Mouse (Mus musculus) neural tube, embryonic 11.5 days (tissue): ENCODE data around the gene Syp. TPM values are rescaled to one million over a fixed set of nuclear protein-coding genes. Genes with fewer than 3 reads are reported as not detected.

Source experiments
- ATAC-seq: fragments of 200-750 bp; cut with Nextera tagmentation; 2 replicates; pipeline ENCODE4 v1.8.0; 2017; ENCODE audit warnings: moderate number of reproducible peaks, mild to moderate bottlenecking, moderate TSS enrichment, moderate library complexity; ENCODE audit not compliant: insufficient read depth, low FRiP score, low TSS enrichment
- DNase-seq: peaks from one replicate; pipeline ENCODE4 v3.0.0-alpha.2; 2015; ENCODE audit warnings: low spot score
- H3K27ac ChIP-seq: fragments of 300-500 bp; sonication (generic); 2 replicates; pipeline ENCODE4 v1.5.1; 2014; ENCODE audit warnings: low read depth, mild to moderate bottlenecking, low read length
- H3K27me3 ChIP-seq: fragments of 300-500 bp; sonication (generic); 2 replicates; pipeline ENCODE4 v1.6.1; 2014; ENCODE audit warnings: mild to moderate bottlenecking, low read length, mixed read lengths; ENCODE audit not compliant: control insufficient read depth, insufficient read depth
- H3K36me3 ChIP-seq: fragments of 300-500 bp; sonication (generic); 2 replicates; pipeline ENCODE4 v1.6.1; 2014; ENCODE audit warnings: mild to moderate bottlenecking, low read length, moderate library complexity, mixed read lengths; ENCODE audit not compliant: control insufficient read depth, insufficient read depth
- H3K4me1 ChIP-seq: fragments of 300-500 bp; sonication (generic); 2 replicates; pipeline ENCODE4 v1.6.1; 2014; ENCODE audit warnings: low read length, mixed read lengths; ENCODE audit not compliant: control insufficient read depth, insufficient read depth
- H3K4me2 ChIP-seq: fragments of 300-500 bp; sonication (generic); 2 replicates; pipeline ENCODE4 v1.6.1; 2014; ENCODE audit warnings: low read depth, mild to moderate bottlenecking, moderate library complexity
- H3K4me3 ChIP-seq: fragments of 300-500 bp; sonication (generic); 2 replicates; pipeline ENCODE4 v1.5.1; 2014; ENCODE audit warnings: low read depth, low read length
- H3K9ac ChIP-seq: fragments of 300-500 bp; sonication (generic); 2 replicates; pipeline ENCODE4 v1.6.1; 2014; ENCODE audit warnings: mild to moderate bottlenecking, low read length
- H3K9me3 ChIP-seq: fragments of 300-500 bp; sonication (generic); 2 replicates; pipeline ENCODE4 v1.6.1; 2016; ENCODE audit warnings: low read length; ENCODE audit not compliant: control insufficient read depth
- WGBS: fragments of 180-500 bp; shearing (Covaris S2); extraction: QIAGEN DNeasy Blood & Tissue Kit; methylation state at CpG from one replicate; pipeline ENCODE4 v1.1.7; 2014; 5-methylcytosine and 5-hydroxymethylcytosine counted together
- polyA plus RNA-seq: library from polyadenylated mRNA; unstranded; fragments of >200 nt; fragmentation: Nextera tagmentation; extraction: Ambion mirVana; gene quantifications from 2 replicates; pipeline ENCODE4 v1.2.1, GENCODE M21; 2014

Gene Syp
- polyA plus RNA-seq: 15.5 and 18.6 TPM in 2 replicates

GRCm38 (mm10) chrX:7638401-7639091 is at the start of gene Syp:
Syp (plus strand) TSS chrX:7638471.
- H3K27me3 ChIP-seq: no peaks in the 10 kb centered on the region
- no peaks in the 10 kb centered on the region for H3K36me3 ChIP-seq
- H3K4me3 ChIP-seq: peak within 1 kb of the TSS; percentile 39
- H3K4me2 ChIP-seq: peak within 1 kb of the TSS; percentile 41
- H3K4me1 ChIP-seq: no peaks in the 10 kb centered on the region
- H3K9me3 ChIP-seq: no peaks in the 10 kb centered on the region
- ATAC-seq (peak; percentile 81), DNase-seq (peak; percentile 86)
- 20% methylated on average over 42 of the region's 42 CpGs for WGBS
- H3K27ac ChIP-seq: no peak within 1 kb of the TSS
- H3K9ac ChIP-seq: peak within 1 kb of the TSS; percentile 50

GRCm38 (mm10) chrX:7595371-7595770 is 42.9 kb upstream of the Syp start:
- Histone ChIP-seq H3K9ac (no peak overlapping the region), H3K27me3 (no peaks in the 10 kb centered on the region), H3K36me3 (no peaks in the 10 kb centered on the region), H3K4me1 (no peaks in the 10 kb centered on the region), H3K9me3 (no peaks in the 10 kb centered on the region), H3K4me2 (no peak overlapping the region), H3K27ac (no peak overlapping the region), H3K4me3 (no peak overlapping the region)
- DNase-seq (no peak), ATAC-seq (no peak)
- 94% methylated on average over 9 of the region's 9 CpGs for WGBS

GRCm38 (mm10) chrX:7604004-7604403 is 34.3 kb upstream of the Syp start:
- Histone ChIP-seq H3K27ac (no peak overlapping the region), H3K4me3 (no peak overlapping the region), H3K4me1 (no peaks in the 10 kb centered on the region), H3K36me3 (no peaks in the 10 kb centered on the region), H3K9ac (no peak overlapping the region), H3K9me3 (no peaks in the 10 kb centered on the region), H3K27me3 (no peaks in the 10 kb centered on the region), H3K4me2 (no peak overlapping the region)
- no peak for ATAC-seq
- no peak for DNase-seq
- 86% methylated on average over 7 of the region's 7 CpGs for WGBS

GRCm38 (mm10) chrX:7604879-7605574 is 33.2 kb upstream of the Syp start, which contains the start of gene Ccdc22:
Ccdc22 (minus strand) TSS chrX:7605517.
- no peak within 1 kb of the TSS for H3K27ac ChIP-seq
- DNase-seq (peak; percentile 81), ATAC-seq (peak; percentile 88)
- peak within 1 kb of the TSS; percentile 36; the same call in 1 of the 2 replicates for H3K9ac ChIP-seq
- H3K4me2 ChIP-seq: peak within 1 kb of the TSS; percentile 45
- H3K4me1 ChIP-seq: no peaks in the 10 kb centered on the region
- H3K9me3 ChIP-seq: no peaks in the 10 kb centered on the region
- H3K4me3 ChIP-seq: peak within 1 kb of the TSS; percentile 22
- H3K36me3 ChIP-seq: no peaks in the 10 kb centered on the region
- no peaks in the 10 kb centered on the region for H3K27me3 ChIP-seq
- WGBS: 20% methylated on average over 28 of the region's 28 CpGs

GRCm38 (mm10) chrX:7605575-7605941 is 32.7 kb upstream of the Syp start:
- H3K27me3 ChIP-seq: no peaks in the 10 kb centered on the region
- no peak overlapping the region for H3K27ac ChIP-seq
- no peak overlapping the region for H3K4me2 ChIP-seq
- no peak overlapping the region for H3K9ac ChIP-seq
- no peaks in the 10 kb centered on the region for H3K36me3 ChIP-seq
- ATAC-seq: 0 out of 2 replicates have a peak, but pooled peaks have one; percentile 29
- H3K4me3 ChIP-seq: no peak overlapping the region
- H3K4me1 ChIP-seq: no peaks in the 10 kb centered on the region
- no peak for DNase-seq
- no peaks in the 10 kb centered on the region for H3K9me3 ChIP-seq
- 44% methylated on average over 8 of the region's 8 CpGs for WGBS

- WGBS: 79% methylated on average over 6 of the region's 6 CpGs
- H3K4me2 ChIP-seq: no peak within 1 kb of the TSS
- H3K27ac ChIP-seq: no peak within 1 kb of the TSS
- no peaks in the 10 kb centered on the region for H3K4me1 ChIP-seq
- DNase-seq (no peak), ATAC-seq (no peak)
- no peaks in the 10 kb centered on the region for H3K36me3 ChIP-seq
- no peak within 1 kb of the TSS for H3K4me3 ChIP-seq
- H3K27me3 ChIP-seq: no peaks in the 10 kb centered on the region
- H3K9ac ChIP-seq: no peak within 1 kb of the TSS
- no peaks in the 10 kb centered on the region for H3K9me3 ChIP-seq
Measured at GRCm38 (mm10) chrX:7606783-7607182, 31.5 kb upstream of the Syp start, which contains the start of gene Cacna1f. Cacna1f (plus strand) TSS chrX:7607083.

- DNase-seq (no peak), ATAC-seq (0 out of 2 replicates have a peak, but pooled peaks have one; percentile 16)
- Histone ChIP-seq H3K4me3 (peak overlapping the region; percentile 22), H3K4me1 (no peaks in the 10 kb centered on the region), H3K27me3 (no peaks in the 10 kb centered on the region), H3K27ac (no peak overlapping the region), H3K36me3 (no peaks in the 10 kb centered on the region), H3K4me2 (peak overlapping the region; percentile 54), H3K9ac (no peak overlapping the region), H3K9me3 (no peaks in the 10 kb centered on the region)
- 16% methylated on average over 21 of the region's 21 CpGs for WGBS
Measured at GRCm38 (mm10) chrX:7610035-7610434, 28.2 kb upstream of the Syp start.

GRCm38 (mm10) chrX:7610536-7611258 is 27.6 kb upstream of the Syp start:
- 18% methylated on average over 26 of the region's 26 CpGs for WGBS
- Histone ChIP-seq H3K4me2 (peak overlapping the region; percentile 54), H3K9me3 (no peaks in the 10 kb centered on the region), H3K27ac (no peak overlapping the region), H3K9ac (no peak overlapping the region), H3K36me3 (no peaks in the 10 kb centered on the region), H3K4me3 (peak overlapping the region; percentile 22), H3K27me3 (no peaks in the 10 kb centered on the region), H3K4me1 (no peaks in the 10 kb centered on the region)
- ATAC-seq: no peak
- peak; percentile 13 for DNase-seq
